In genomic region chr7:79890436-79891221, GRCm38 (mm10) we compare ENCODE assay signal across 11 mouse cellular contexts. TPM values are rescaled to one million over a fixed set of nuclear protein-coding genes. Genes with fewer than 3 reads are reported as not detected.
A peak's percentile ranks its signal among the peaks of the same experiment; 100 is the strongest.
DNase-seq lines count a peak whose midpoint lies in the region; ATAC-seq lines count a peak whose summit lies in the region.
"Had no signal": no experiment of that assay in that cellular context is flagged by ENCODE, and none has a peak within 500 bp of the region (broad histone marks: within the 10 kb centered on the region; RNA-seq: fewer than 3 reads in every experiment).

No protein-coding gene starts in this region.

- no peaks in the 10 kb centered on the region for H3K9me3 ChIP-seq in kidney, embryonic 16.5 days (ENCODE audit: low read length)
- no peaks in the 10 kb centered on the region for H3K9me3 ChIP-seq in forebrain, embryonic 16.5 days (ENCODE audit: control insufficient read depth, low read length)
- H3K9me3 ChIP-seq: heart, embryonic 13.5 days; hindbrain, embryonic 15.5 days; limb, embryonic 15.5 days had no signal

- H3K27ac ChIP-seq in kidney, embryonic 16.5 days (ENCODE audit: low read length) = peak overlapping the region; percentile 31; the same call in 1 of the 2 replicates
- H3K27ac ChIP-seq in forebrain, embryonic 16.5 days (ENCODE audit: low read length) = no peak overlapping the region
- H3K27ac ChIP-seq: heart, embryonic 13.5 days; hindbrain, embryonic 15.5 days; limb, embryonic 15.5 days had no signal

- no peak overlapping the region for H3K4me3 ChIP-seq in kidney, embryonic 16.5 days (ENCODE audit: low read length)
- no peak overlapping the region for H3K4me3 ChIP-seq in forebrain, embryonic 16.5 days (replicated peaks; ENCODE audit: low read length)
- H3K4me3 ChIP-seq: heart, embryonic 13.5 days; hindbrain, embryonic 15.5 days; limb, embryonic 15.5 days had no signal

- H3K27me3 ChIP-seq in kidney, embryonic 16.5 days (ENCODE audit: insufficient read depth, low read length) = no peaks in the 10 kb centered on the region
- H3K27me3 ChIP-seq in forebrain, embryonic 16.5 days (replicated peaks; ENCODE audit: control insufficient read depth, insufficient read depth, low read length) = no peaks in the 10 kb centered on the region
- H3K27me3 ChIP-seq: heart, embryonic 13.5 days; hindbrain, embryonic 15.5 days; limb, embryonic 15.5 days had no signal

- ATAC-seq in kidney, embryonic 16.5 days (ENCODE audit: low FRiP score, low TSS enrichment) = 0 out of 2 replicates have a peak, but pooled peaks have one; percentile 16
- no peak for ATAC-seq in forebrain, embryonic 16.5 days

- peaks cover 27% of the 10 kb centered on the region; the same call in 1 of the 2 replicates for H3K4me1 ChIP-seq in kidney, embryonic 16.5 days (ENCODE audit: insufficient read depth, low read length)
- no peaks in the 10 kb centered on the region for H3K4me1 ChIP-seq in forebrain, embryonic 16.5 days (replicated peaks; ENCODE audit: control insufficient read depth, insufficient read depth, low read length)
- H3K4me1 ChIP-seq: hindbrain, embryonic 15.5 days had no signal

- no peaks in the 10 kb centered on the region for H3K36me3 ChIP-seq in kidney, embryonic 16.5 days (ENCODE audit: insufficient read depth, low read length)
- peaks cover 3% of the 10 kb centered on the region; the same call in 1 of the 2 replicates for H3K36me3 ChIP-seq in forebrain, embryonic 16.5 days (ENCODE audit: control insufficient read depth, insufficient read depth)

- DNase-seq in adrenal gland, adult 8-10 months = peak; percentile 22
- DNase-seq in adrenal gland, postnatal 4 days (ENCODE audit: low spot score in 2 of 2) = no peak
- DNase-seq in adrenal gland, postnatal 36 days = peak; percentile 27 to 35
- DNase-seq in lung, postnatal 36 days = peak; percentile 33
- DNase-seq in gastrocnemius, postnatal 10 days = no peak
- DNase-seq in thymus, postnatal 10 days (ENCODE audit: low spot score in 2 of 2) = no peak

- WGBS in kidney, embryonic 16.5 days = 73% methylated on average over 15 of the region's 15 CpGs
- 90% methylated on average over 15 of the region's 15 CpGs for WGBS in forebrain, embryonic 16.5 days

- no peak overlapping the region for H3K9ac ChIP-seq in kidney, embryonic 16.5 days (replicated peaks; ENCODE audit: low read length)
- no peak overlapping the region for H3K9ac ChIP-seq in forebrain, embryonic 16.5 days (replicated peaks; ENCODE audit: low read depth, low read length)
- H3K9ac ChIP-seq: heart, embryonic 13.5 days; hindbrain, embryonic 15.5 days; limb, embryonic 15.5 days had no signal

- H3K4me2 ChIP-seq in kidney, embryonic 16.5 days (replicated peaks; ENCODE audit: low read depth, low read length) = no peak overlapping the region
- H3K4me2 ChIP-seq in forebrain, embryonic 16.5 days (ENCODE audit: low read length) = no peak overlapping the region
- H3K4me2 ChIP-seq: heart, embryonic 13.5 days; hindbrain, embryonic 15.5 days; limb, embryonic 15.5 days had no signal

RNA-seq across cellular contexts. Expression of gene Anpep, which starts 29.8 kb away (rescaled TPM):
- 10 to 100 TPM; 10.5 to 21.9 (median 15.4) TPM for total RNA-seq in adrenal gland, adult 8-10 months (2022)
- total RNA-seq in adrenal gland, postnatal 4 days (2021) = 10 to 100 TPM; 36.1 to 59.6 TPM
- 10 to 100 TPM in 1 of 2 experiments, 1 to 10 TPM in 1; 9.2 to 10.8 TPM for total RNA-seq in adrenal gland, postnatal 36 days (2021)
- 163 and 164 TPM in 2 replicates for polyA plus RNA-seq in kidney, embryonic 16.5 days (2015; fragmentation: Nextera tagmentation; extraction: Ambion mirVana)
- total RNA-seq in gastrocnemius, postnatal 10 days (2021) = 10 to 100 TPM; 11.8 to 22.7 TPM
- polyA plus RNA-seq in forebrain, embryonic 16.5 days (2015; fragmentation: Nextera tagmentation; extraction: Ambion mirVana) = 2.1 and 3.6 TPM in 2 replicates

RNA-seq across cellular contexts. Expression of gene Ap3s2, which starts 29.8 kb away (rescaled TPM):
- total RNA-seq in adrenal gland, adult 8-10 months (2022) = 10 to 100 TPM; 27.3 to 32.1 (median 30.7) TPM
- 10 to 100 TPM; 34.4 to 34.5 TPM for total RNA-seq in adrenal gland, postnatal 4 days (2021)
- total RNA-seq in adrenal gland, postnatal 36 days (2021) = 10 to 100 TPM; 25.8 to 30.7 TPM
- polyA plus RNA-seq in kidney, embryonic 16.5 days (2015; fragmentation: Nextera tagmentation; extraction: Ambion mirVana) = 32.1 and 36.5 TPM in 2 replicates
- total RNA-seq in gastrocnemius, postnatal 10 days (2021) = 10 to 100 TPM; 20.6 to 21.9 TPM
- polyA plus RNA-seq in forebrain, embryonic 16.5 days (2015; fragmentation: Nextera tagmentation; extraction: Ambion mirVana) = 45.1 and 48.7 TPM in 2 replicates

RNA-seq across cellular contexts. Expression of gene Arpin, which starts 44.5 kb away (rescaled TPM):
- 10 to 100 TPM; 16.9 to 27.6 (median 22.9) TPM for total RNA-seq in adrenal gland, adult 8-10 months (2022)
- 10 to 100 TPM; 26.0 to 29.6 TPM for total RNA-seq in adrenal gland, postnatal 4 days (2021)
- 10 to 100 TPM; 15.2 to 21.2 TPM for total RNA-seq in adrenal gland, postnatal 36 days (2021)
- 33.8 and 35.7 TPM in 2 replicates for polyA plus RNA-seq in kidney, embryonic 16.5 days (2015; fragmentation: Nextera tagmentation; extraction: Ambion mirVana)
- total RNA-seq in gastrocnemius, postnatal 10 days (2021) = 1 to 10 TPM; 8.1 to 9.2 TPM
- 12.5 and 14.4 TPM in 2 replicates for polyA plus RNA-seq in forebrain, embryonic 16.5 days (2015; fragmentation: Nextera tagmentation; extraction: Ambion mirVana)

Comparison
In these comparisons a context has a peak if more than half of its experiments do, and no peak if none do; other contexts are left out.
1. DNase-seq: peak in adrenal gland, adult 8-10 months (single experiment), adrenal gland, postnatal 36 days (2 of 2) and lung, postnatal 36 days (single experiment); none in adrenal gland, postnatal 4 days (0 of 2), gastrocnemius, postnatal 10 days (single experiment) and thymus, postnatal 10 days (0 of 2).